Mouse (Mus musculus) liver, postnatal 0 days (tissue): ENCODE measurements at regions not wholly inside any gene's neighbourhood (a gene's known extent, or its start where the extent isn't known, plus 50 kb on each side); places are given as distances from the start of the nearest gene placed in this dataset.

Experiments used
- CTCF ChIP-seq: sonication (generic); IDR thresholded peaks from 2 replicates; pipeline ENCODE4 v1.5.1; 2016; ENCODE audit warnings: antibody characterized with exemption, low read depth
- EP300 ChIP-seq: IDR thresholded peaks from 2 replicates; pipeline ENCODE4 v1.6.1; 2016; ENCODE audit warnings: antibody characterized with exemption, low read depth, mild to moderate bottlenecking

GRCm38 (mm10) chr6:93061741-93062140 lies 118.4 kb upstream of the Adamts9 start:
- TF ChIP-seq CTCF = no peak
- TF ChIP-seq EP300 = no peak
